Mouse (Mus musculus): ENCODE data around the gene Ldlr. TPM values are rescaled to one million over a fixed set of nuclear protein-coding genes. Genes with fewer than 3 reads are reported as not detected.

Gene Ldlr
- polyA plus RNA-seq, 1 experiment from 2014 or later = 22.1 TPM

DNA sequence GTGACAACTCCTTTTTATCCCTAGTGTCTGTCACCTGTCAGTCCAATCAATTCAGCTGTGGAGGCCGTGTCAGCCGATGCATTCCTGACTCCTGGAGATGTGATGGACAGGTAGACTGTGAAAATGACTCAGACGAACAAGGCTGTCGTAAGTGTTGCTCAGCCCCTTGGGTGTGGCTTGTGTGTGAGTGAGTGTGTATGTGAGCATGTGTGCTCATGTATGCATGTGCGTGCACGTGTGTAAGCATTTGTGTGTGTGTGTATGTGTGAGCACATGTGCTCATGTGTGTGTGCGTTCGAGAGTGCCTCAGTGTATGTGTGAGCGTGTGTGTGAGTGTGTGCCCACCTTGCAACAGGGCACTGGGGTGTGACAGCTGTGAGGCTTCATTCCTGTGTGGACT, 9.0 kb downstream of the Ldlr start:
- Histone ChIP-seq H3K27me3 (ENCODE audit: control insufficient read depth, insufficient read depth, low read length) (no peaks in the 10 kb centered on the region), H3K36me3 (ENCODE audit: control insufficient read depth, insufficient read depth, low read length) (peaks cover 55% of the 10 kb centered on the region), H3K4me3 (ENCODE audit: low read depth, low read length) (no peak overlapping the region), H3K9ac (ENCODE audit: low read length) (no peak overlapping the region), H3K9me3 (ENCODE audit: control insufficient read depth, low read length) (no peaks in the 10 kb centered on the region), H3K4me1 (ENCODE audit: control insufficient read depth, insufficient read depth, low read length) (no peaks in the 10 kb centered on the region), H3K4me2 (no peak overlapping the region), H3K27ac (ENCODE audit: low read depth, low read length) (no peak overlapping the region)
- WGBS = 96% methylated on average over 9 of the region's 9 CpGs
- DNase-seq (ENCODE audit: low spot score, missing footprints) = no peak
- no peak for ATAC-seq (ENCODE audit: low FRiP score)

DNA sequence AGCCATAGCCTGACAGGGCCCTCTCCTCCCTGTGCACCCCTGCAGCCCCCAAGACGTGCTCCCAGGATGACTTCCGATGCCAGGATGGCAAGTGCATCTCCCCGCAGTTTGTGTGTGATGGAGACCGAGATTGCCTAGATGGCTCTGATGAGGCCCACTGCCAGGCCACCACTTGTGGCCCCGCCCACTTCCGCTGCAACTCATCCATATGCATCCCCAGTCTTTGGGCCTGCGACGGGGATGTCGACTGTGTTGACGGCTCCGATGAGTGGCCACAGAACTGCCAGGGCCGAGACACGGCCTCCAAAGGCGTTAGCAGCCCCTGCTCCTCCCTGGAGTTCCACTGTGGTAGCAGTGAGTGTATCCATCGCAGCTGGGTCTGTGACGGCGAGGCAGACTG, 10.2 kb downstream of the Ldlr start:
- H3K9me3 ChIP-seq (ENCODE audit: control insufficient read depth, low read length) = no peaks in the 10 kb centered on the region
- no peak overlapping the region for H3K9ac ChIP-seq (ENCODE audit: low read length)
- no peaks in the 10 kb centered on the region for H3K27me3 ChIP-seq (ENCODE audit: control insufficient read depth, insufficient read depth, low read length)
- H3K4me1 ChIP-seq (ENCODE audit: control insufficient read depth, insufficient read depth, low read length) = no peaks in the 10 kb centered on the region
- no peak overlapping the region for H3K27ac ChIP-seq (ENCODE audit: low read depth, low read length)
- DNase-seq (ENCODE audit: low spot score, missing footprints) (no peak), ATAC-seq (ENCODE audit: low FRiP score) (no peak)
- 82% methylated on average over 17 of the region's 17 CpGs for WGBS
- no peak overlapping the region for H3K4me3 ChIP-seq (ENCODE audit: low read depth, low read length)
- H3K4me2 ChIP-seq = no peak overlapping the region
- H3K36me3 ChIP-seq (ENCODE audit: control insufficient read depth, insufficient read depth, low read length) = peaks cover 63% of the 10 kb centered on the region

DNA sequence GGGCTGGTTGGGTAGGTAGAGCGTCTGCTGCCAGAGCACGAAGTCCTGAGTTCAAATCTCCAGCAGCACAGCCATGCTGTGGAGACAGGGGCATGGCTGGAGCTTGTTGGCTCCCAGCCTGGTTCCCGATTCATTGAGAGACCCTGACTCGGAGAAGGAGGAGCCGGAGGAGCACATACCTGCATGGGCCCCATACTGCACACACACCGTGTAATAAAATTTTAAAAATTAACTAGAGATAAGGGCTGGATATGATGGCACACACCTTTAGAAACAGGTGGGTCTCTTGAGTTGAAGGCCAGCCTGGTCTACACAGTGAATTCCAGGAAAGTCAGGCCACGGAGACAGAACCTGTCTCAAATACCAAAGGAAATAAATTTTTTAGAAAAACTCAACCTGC, 10.7 kb downstream of the Ldlr start:
- 91% methylated on average over 7 of the region's 7 CpGs for WGBS
- Histone ChIP-seq H3K4me3 (ENCODE audit: low read depth, low read length) (no peak overlapping the region), H3K9ac (ENCODE audit: low read length) (no peak overlapping the region), H3K27me3 (ENCODE audit: control insufficient read depth, insufficient read depth, low read length) (no peaks in the 10 kb centered on the region), H3K4me1 (ENCODE audit: control insufficient read depth, insufficient read depth, low read length) (no peaks in the 10 kb centered on the region), H3K36me3 (ENCODE audit: control insufficient read depth, insufficient read depth, low read length) (peaks cover 68% of the 10 kb centered on the region), H3K9me3 (ENCODE audit: control insufficient read depth, low read length) (no peaks in the 10 kb centered on the region), H3K4me2 (no peak overlapping the region), H3K27ac (ENCODE audit: low read depth, low read length) (no peak overlapping the region)
- no peak for DNase-seq (ENCODE audit: low spot score, missing footprints)
- no peak for ATAC-seq (ENCODE audit: low FRiP score)

DNA sequence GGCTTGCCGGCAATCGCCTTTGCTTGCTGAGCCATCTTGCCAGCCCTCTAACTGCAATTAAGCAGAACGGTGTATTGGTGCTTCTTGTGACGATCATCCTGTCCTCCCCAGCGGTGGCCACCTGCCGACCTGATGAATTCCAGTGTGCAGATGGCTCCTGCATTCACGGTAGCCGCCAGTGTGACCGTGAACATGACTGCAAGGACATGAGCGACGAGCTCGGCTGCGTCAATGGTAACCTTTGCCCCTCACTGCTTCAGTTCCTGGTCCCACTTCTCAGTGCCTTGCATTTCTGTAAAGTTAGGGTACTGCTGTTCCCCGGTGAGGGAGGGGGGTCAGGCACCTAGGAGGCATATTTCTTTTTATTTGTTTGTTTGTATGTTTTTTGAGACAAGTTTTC, 11.8 kb downstream of the Ldlr start:
- DNase-seq (ENCODE audit: low spot score, missing footprints) (no peak), ATAC-seq (ENCODE audit: low FRiP score) (no peak)
- Histone ChIP-seq H3K36me3 (ENCODE audit: control insufficient read depth, insufficient read depth, low read length) (peaks cover 77% of the 10 kb centered on the region), H3K9me3 (ENCODE audit: control insufficient read depth, low read length) (no peaks in the 10 kb centered on the region), H3K4me3 (ENCODE audit: low read depth, low read length) (no peak overlapping the region), H3K27me3 (ENCODE audit: control insufficient read depth, insufficient read depth, low read length) (no peaks in the 10 kb centered on the region), H3K4me2 (no peak overlapping the region), H3K9ac (ENCODE audit: low read length) (no peak overlapping the region), H3K4me1 (ENCODE audit: control insufficient read depth, insufficient read depth, low read length) (no peaks in the 10 kb centered on the region), H3K27ac (ENCODE audit: low read depth, low read length) (no peak overlapping the region)
- WGBS = 97% methylated on average over 14 of the region's 14 CpGs

DNA sequence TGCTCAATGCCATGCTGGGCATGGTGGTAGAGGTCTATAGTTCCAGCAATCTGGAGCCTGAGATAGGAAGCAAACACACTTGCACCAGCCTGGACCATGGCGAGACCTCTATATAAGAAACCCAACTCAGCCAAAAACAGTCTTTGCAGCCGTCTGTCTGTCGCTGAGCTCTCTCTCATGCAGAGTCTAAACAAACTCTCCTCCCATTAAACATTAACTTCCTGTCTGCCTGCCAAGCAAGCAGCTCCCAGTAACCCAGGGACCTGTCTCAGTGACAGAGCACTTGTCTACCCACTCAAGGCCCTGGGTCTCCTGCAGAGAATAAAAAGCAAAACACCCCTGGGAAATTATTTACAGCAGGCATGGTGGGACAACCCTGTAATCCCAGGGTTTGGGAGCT, 13.3 kb downstream of the Ldlr start:
- Histone ChIP-seq H3K9ac (ENCODE audit: low read length) (no peak overlapping the region), H3K4me3 (ENCODE audit: low read depth, low read length) (no peak overlapping the region), H3K27me3 (ENCODE audit: control insufficient read depth, insufficient read depth, low read length) (no peaks in the 10 kb centered on the region), H3K4me1 (ENCODE audit: control insufficient read depth, insufficient read depth, low read length) (no peaks in the 10 kb centered on the region), H3K27ac (ENCODE audit: low read depth, low read length) (no peak overlapping the region), H3K4me2 (no peak overlapping the region), H3K9me3 (ENCODE audit: control insufficient read depth, low read length) (no peaks in the 10 kb centered on the region), H3K36me3 (ENCODE audit: control insufficient read depth, insufficient read depth, low read length) (peaks cover 78% of the 10 kb centered on the region)
- DNase-seq (ENCODE audit: low spot score, missing footprints) (no peak), ATAC-seq (ENCODE audit: low FRiP score) (no peak)
- WGBS = 90% methylated on average over 3 of the region's 3 CpGs

DNA sequence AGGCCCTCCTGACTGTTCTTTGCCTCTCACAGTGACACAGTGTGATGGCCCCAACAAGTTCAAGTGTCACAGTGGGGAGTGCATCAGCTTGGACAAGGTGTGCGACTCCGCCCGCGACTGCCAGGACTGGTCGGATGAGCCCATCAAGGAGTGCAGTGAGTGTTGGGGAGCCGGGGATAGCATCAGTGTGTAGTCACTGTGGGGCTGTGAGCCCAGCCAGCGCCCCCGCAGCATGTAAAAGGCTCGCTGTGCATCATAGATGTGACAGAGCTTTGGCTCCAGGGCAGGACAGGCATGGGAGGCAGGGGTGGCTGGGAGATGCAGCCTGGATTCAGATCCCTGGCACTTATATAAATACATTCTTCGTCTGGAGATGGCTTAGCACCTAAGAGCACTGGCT, 13.9 kb downstream of the Ldlr start:
- Histone ChIP-seq H3K4me2 (no peak overlapping the region), H3K9ac (ENCODE audit: low read length) (no peak overlapping the region), H3K4me1 (ENCODE audit: control insufficient read depth, insufficient read depth, low read length) (no peaks in the 10 kb centered on the region), H3K27ac (ENCODE audit: low read depth, low read length) (no peak overlapping the region), H3K4me3 (ENCODE audit: low read depth, low read length) (no peak overlapping the region), H3K27me3 (ENCODE audit: control insufficient read depth, insufficient read depth, low read length) (no peaks in the 10 kb centered on the region), H3K36me3 (ENCODE audit: control insufficient read depth, insufficient read depth, low read length) (peaks cover 81% of the 10 kb centered on the region), H3K9me3 (ENCODE audit: control insufficient read depth, low read length) (no peaks in the 10 kb centered on the region)
- ATAC-seq (ENCODE audit: low FRiP score) (no peak), DNase-seq (ENCODE audit: low spot score, missing footprints) (no peak)
- WGBS = 93% methylated on average over 10 of the region's 10 CpGs

DNA sequence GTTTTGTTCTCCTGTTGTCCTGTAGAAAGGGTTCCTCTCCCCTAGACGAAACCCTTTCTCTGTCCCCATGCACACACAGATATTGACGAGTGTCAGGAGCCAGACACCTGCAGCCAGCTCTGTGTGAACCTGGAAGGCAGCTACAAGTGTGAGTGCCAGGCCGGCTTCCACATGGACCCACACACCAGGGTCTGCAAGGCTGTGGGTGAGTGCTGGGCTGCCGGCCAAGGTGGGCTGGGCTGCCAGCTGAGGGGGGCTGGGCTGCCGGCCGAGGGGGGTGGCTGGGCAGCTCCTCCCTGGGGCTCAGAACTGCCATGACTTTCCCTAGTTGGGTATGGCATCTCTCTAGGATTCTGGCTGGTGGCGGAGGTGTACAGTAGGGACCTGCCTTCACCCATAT, 15.5 kb downstream of the Ldlr start:
- H3K4me2 ChIP-seq = no peak overlapping the region
- no peaks in the 10 kb centered on the region for H3K4me1 ChIP-seq (ENCODE audit: control insufficient read depth, insufficient read depth, low read length)
- ATAC-seq (ENCODE audit: low FRiP score) = no peak
- no peak overlapping the region for H3K27ac ChIP-seq (ENCODE audit: low read depth, low read length)
- H3K27me3 ChIP-seq (ENCODE audit: control insufficient read depth, insufficient read depth, low read length) = no peaks in the 10 kb centered on the region
- peaks cover 76% of the 10 kb centered on the region for H3K36me3 ChIP-seq (ENCODE audit: control insufficient read depth, insufficient read depth, low read length)
- DNase-seq (ENCODE audit: low spot score, missing footprints) = no peak
- H3K9me3 ChIP-seq (ENCODE audit: control insufficient read depth, low read length) = no peaks in the 10 kb centered on the region
- H3K9ac ChIP-seq (ENCODE audit: low read length) = no peak overlapping the region
- WGBS = 96% methylated on average over 7 of the region's 7 CpGs
- H3K4me3 ChIP-seq (ENCODE audit: low read depth, low read length) = no peak overlapping the region

DNA sequence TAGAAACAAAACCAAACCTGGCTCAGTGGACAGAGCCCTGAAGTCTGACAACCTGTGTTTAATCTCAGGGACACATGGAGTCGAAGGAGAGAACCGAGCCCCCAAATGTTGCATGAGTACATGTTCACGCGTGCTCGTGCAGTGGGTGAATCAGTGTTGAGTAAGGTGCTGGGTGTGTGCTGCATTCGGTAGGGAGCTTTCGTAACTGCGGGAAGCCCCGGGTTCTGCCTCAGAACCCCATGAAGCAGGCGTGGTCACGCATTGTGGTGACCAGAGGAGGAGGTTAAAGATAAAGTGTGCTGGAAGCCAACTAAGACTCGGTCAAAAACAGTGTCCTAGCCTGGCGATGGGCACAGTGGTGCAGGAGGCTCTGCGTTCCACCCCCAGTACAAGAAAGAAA, 17.1 kb downstream of the Ldlr start:
- H3K4me1 ChIP-seq (ENCODE audit: control insufficient read depth, insufficient read depth, low read length) = no peaks in the 10 kb centered on the region
- ATAC-seq (ENCODE audit: low FRiP score) (no peak), DNase-seq (ENCODE audit: low spot score, missing footprints) (no peak)
- no peak overlapping the region for H3K4me2 ChIP-seq
- no peak overlapping the region for H3K9ac ChIP-seq (ENCODE audit: low read length)
- H3K4me3 ChIP-seq (ENCODE audit: low read depth, low read length) = no peak overlapping the region
- 96% methylated on average over 14 of the region's 14 CpGs for WGBS
- H3K9me3 ChIP-seq (ENCODE audit: control insufficient read depth, low read length) = no peaks in the 10 kb centered on the region
- H3K36me3 ChIP-seq (ENCODE audit: control insufficient read depth, insufficient read depth, low read length) = peaks cover 72% of the 10 kb centered on the region
- H3K27ac ChIP-seq (ENCODE audit: low read depth, low read length) = no peak overlapping the region
- no peaks in the 10 kb centered on the region for H3K27me3 ChIP-seq (ENCODE audit: control insufficient read depth, insufficient read depth, low read length)

DNA sequence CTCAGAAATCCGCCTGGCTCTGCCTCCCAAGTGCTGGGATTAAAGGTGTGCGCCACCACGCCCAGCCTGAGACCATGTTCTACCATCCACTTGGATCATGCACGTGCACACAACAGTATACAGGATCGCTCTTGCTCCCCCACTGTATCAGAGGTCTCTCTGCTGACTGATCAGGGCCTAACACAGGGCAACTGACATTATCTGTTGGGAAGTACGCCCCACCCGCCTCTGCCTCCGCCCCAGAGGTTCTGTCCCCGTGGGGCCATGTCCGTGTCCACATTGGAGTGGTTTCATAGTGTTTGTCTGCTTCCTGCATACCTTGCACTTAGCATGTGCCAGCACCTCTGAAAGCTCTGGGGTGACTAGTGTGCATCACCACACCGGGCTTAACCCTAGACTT, 18.2 kb downstream of the Ldlr start:
- H3K4me3 ChIP-seq (ENCODE audit: low read depth, low read length) = no peak overlapping the region
- H3K27ac ChIP-seq (ENCODE audit: low read depth, low read length) = no peak overlapping the region
- no peak for DNase-seq (ENCODE audit: low spot score, missing footprints)
- H3K9ac ChIP-seq (ENCODE audit: low read length) = no peak overlapping the region
- H3K36me3 ChIP-seq (ENCODE audit: control insufficient read depth, insufficient read depth, low read length) = peaks cover 73% of the 10 kb centered on the region
- no peaks in the 10 kb centered on the region for H3K4me1 ChIP-seq (ENCODE audit: control insufficient read depth, insufficient read depth, low read length)
- no peaks in the 10 kb centered on the region for H3K27me3 ChIP-seq (ENCODE audit: control insufficient read depth, insufficient read depth, low read length)
- H3K4me2 ChIP-seq = no peak overlapping the region
- whole genome bisulfite sequencing = 95% methylated on average over 11 of the region's 11 CpGs
- no peaks in the 10 kb centered on the region for H3K9me3 ChIP-seq (ENCODE audit: control insufficient read depth, low read length)
- ATAC-seq (ENCODE audit: low FRiP score) = no peak

DNA sequence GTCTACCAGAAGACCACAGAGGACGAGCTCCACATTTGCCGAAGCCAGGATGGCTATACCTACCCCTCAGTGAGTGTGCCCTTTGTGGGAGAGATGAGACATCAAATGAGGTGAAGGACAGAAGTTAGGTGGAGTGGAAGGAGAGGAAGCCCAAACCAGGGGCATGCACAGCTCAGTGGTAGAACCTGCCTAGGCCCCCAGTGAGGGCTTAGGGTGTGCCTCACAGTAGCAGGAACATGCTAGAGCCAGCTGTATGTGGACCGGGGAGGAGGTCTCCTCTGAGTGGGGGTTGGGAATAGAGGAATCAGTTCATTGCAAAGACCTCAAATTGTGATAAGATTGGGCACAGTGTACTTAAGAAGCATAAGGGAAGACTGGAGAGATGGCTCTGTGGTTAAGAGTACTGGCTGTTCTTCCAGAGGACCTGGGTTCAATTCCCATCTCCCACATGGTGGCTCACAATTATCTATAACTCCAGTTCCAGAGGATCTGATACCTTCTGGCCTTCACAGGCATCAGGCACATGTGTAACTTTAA, 24.0 kb downstream of the Ldlr start:
- H3K4me3 ChIP-seq (ENCODE audit: low read depth, low read length) = no peak overlapping the region
- ATAC-seq (ENCODE audit: low FRiP score) (no peak), DNase-seq (ENCODE audit: low spot score, missing footprints) (no peak)
- no peaks in the 10 kb centered on the region for H3K9me3 ChIP-seq (ENCODE audit: control insufficient read depth, low read length)
- peaks cover 56% of the 10 kb centered on the region for H3K36me3 ChIP-seq (ENCODE audit: control insufficient read depth, insufficient read depth, low read length)
- WGBS = 90% methylated on average over 3 of the region's 3 CpGs
- H3K9ac ChIP-seq (ENCODE audit: low read length) = no peak overlapping the region
- no peaks in the 10 kb centered on the region for H3K4me1 ChIP-seq (ENCODE audit: control insufficient read depth, insufficient read depth, low read length)
- no peak overlapping the region for H3K4me2 ChIP-seq
- H3K27ac ChIP-seq (ENCODE audit: low read depth, low read length) = no peak overlapping the region
- no peaks in the 10 kb centered on the region for H3K27me3 ChIP-seq (ENCODE audit: control insufficient read depth, insufficient read depth, low read length)
